Mouse (Mus musculus): ENCODE measurements around the gene Ttc29. TPM values are rescaled to one million over a fixed set of nuclear protein-coding genes. Genes with fewer than 3 reads are reported as not detected.

Ttc29 gene
- polyA plus RNA-seq, 1 experiment from 2014 or later, result 0.10 TPM

- no peak overlapping the region for H3K4me2 ChIP-seq
- no peak overlapping the region for H3K4me3 ChIP-seq
- no peaks in the 10 kb centered on the region for H3K9me3 ChIP-seq
- 58% methylated on average over 6 of the region's 6 CpGs for WGBS
- no peak overlapping the region for H3K27ac ChIP-seq
- 0 out of 2 replicates have a peak, but pooled peaks cover 3% of the 10 kb centered on the region for H3K27me3 ChIP-seq
- H3K36me3 ChIP-seq, result no peaks in the 10 kb centered on the region
- peaks cover 4% of the 10 kb centered on the region for H3K4me1 ChIP-seq
- no peak overlapping the region for H3K9ac ChIP-seq
- no peak for ATAC-seq (ENCODE audit: insufficient number of reproducible peaks, low FRiP score, low TSS enrichment, low read depth)
These were observed 25.0 kb downstream of the Ttc29 start for GRCm38 (mm10) chr8:78237972-78238675.

- Histone ChIP-seq H3K4me3 (no peak overlapping the region), H3K4me1 (no peaks in the 10 kb centered on the region), H3K9ac (no peak overlapping the region), H3K27me3 (no peaks in the 10 kb centered on the region), H3K4me2 (no peak overlapping the region), H3K27ac (no peak overlapping the region), H3K9me3 (no peaks in the 10 kb centered on the region), H3K36me3 (no peaks in the 10 kb centered on the region)
- ATAC-seq (ENCODE audit: insufficient number of reproducible peaks, low FRiP score, low TSS enrichment, low read depth), result no peak
- 41% methylated on average over 2 of the region's 3 CpGs for WGBS
These were observed 38.0 kb downstream of the Ttc29 start for GRCm38 (mm10) chr8:78251115-78251514.

GRCm38 (mm10) chr8:78254374-78254773, 41.3 kb downstream of the Ttc29 start:
- Histone ChIP-seq H3K9ac (no peak overlapping the region), H3K27me3 (no peaks in the 10 kb centered on the region), H3K4me3 (no peak overlapping the region), H3K27ac (no peak overlapping the region), H3K4me1 (no peaks in the 10 kb centered on the region), H3K36me3 (no peaks in the 10 kb centered on the region), H3K4me2 (no peak overlapping the region), H3K9me3 (no peaks in the 10 kb centered on the region)
- ATAC-seq (ENCODE audit: insufficient number of reproducible peaks, low FRiP score, low TSS enrichment, low read depth), result no peak
- WGBS, result 83% methylated on average over 4 of the region's 4 CpGs

GRCm38 (mm10) chr8:78255011-78255410, 41.9 kb downstream of the Ttc29 start:
- Histone ChIP-seq H3K36me3 (no peaks in the 10 kb centered on the region), H3K4me2 (no peak overlapping the region), H3K9me3 (no peaks in the 10 kb centered on the region), H3K27ac (no peak overlapping the region), H3K4me1 (no peaks in the 10 kb centered on the region), H3K9ac (no peak overlapping the region), H3K4me3 (no peak overlapping the region), H3K27me3 (no peaks in the 10 kb centered on the region)
- ATAC-seq (ENCODE audit: insufficient number of reproducible peaks, low FRiP score, low TSS enrichment, low read depth), result no peak
- 93% methylated on average over 3 of the region's 3 CpGs for WGBS

GRCm38 (mm10) chr8:78265506-78265905, 52.4 kb downstream of the Ttc29 start:
- H3K9ac ChIP-seq, result no peak overlapping the region
- 31% methylated on average over 5 of the region's 5 CpGs for WGBS

GRCm38 (mm10) chr8:78266231-78266630, 53.1 kb downstream of the Ttc29 start:
- no peak for ATAC-seq (ENCODE audit: insufficient number of reproducible peaks, low FRiP score, low TSS enrichment, low read depth)
- Histone ChIP-seq H3K9ac (no peak overlapping the region), H3K27ac (no peak overlapping the region), H3K27me3 (no peaks in the 10 kb centered on the region), H3K9me3 (no peaks in the 10 kb centered on the region), H3K36me3 (no peaks in the 10 kb centered on the region), H3K4me1 (0 out of 2 replicates have a peak, but pooled peaks cover 2% of the 10 kb centered on the region), H3K4me2 (no peak overlapping the region), H3K4me3 (no peak overlapping the region)
- WGBS, result 20% methylated on average over 3 of the region's 3 CpGs

More at GRCm38 (mm10) chr8:78265506-78265905, 52.4 kb downstream of the Ttc29 start:
- no peak for ATAC-seq (ENCODE audit: insufficient number of reproducible peaks, low FRiP score, low TSS enrichment, low read depth)
- Histone ChIP-seq H3K4me2 (no peak overlapping the region), H3K27ac (no peak overlapping the region), H3K4me3 (no peak overlapping the region), H3K9me3 (no peaks in the 10 kb centered on the region), H3K27me3 (no peaks in the 10 kb centered on the region), H3K4me1 (0 out of 2 replicates have a peak, but pooled peaks cover 2% of the 10 kb centered on the region), H3K36me3 (no peaks in the 10 kb centered on the region)

- Histone ChIP-seq H3K4me1 (0 out of 2 replicates have a peak, but pooled peaks cover 2% of the 10 kb centered on the region), H3K4me3 (no peak overlapping the region), H3K27me3 (no peaks in the 10 kb centered on the region), H3K27ac (no peak overlapping the region), H3K9ac (no peak overlapping the region), H3K4me2 (no peak overlapping the region), H3K9me3 (no peaks in the 10 kb centered on the region), H3K36me3 (no peaks in the 10 kb centered on the region)
- WGBS, result 13% methylated on average over 7 of the region's 7 CpGs
- ATAC-seq (ENCODE audit: insufficient number of reproducible peaks, low FRiP score, low TSS enrichment, low read depth), result no peak
These were observed 54.9 kb downstream of the Ttc29 start for GRCm38 (mm10) chr8:78267894-78268411.

DNA sequence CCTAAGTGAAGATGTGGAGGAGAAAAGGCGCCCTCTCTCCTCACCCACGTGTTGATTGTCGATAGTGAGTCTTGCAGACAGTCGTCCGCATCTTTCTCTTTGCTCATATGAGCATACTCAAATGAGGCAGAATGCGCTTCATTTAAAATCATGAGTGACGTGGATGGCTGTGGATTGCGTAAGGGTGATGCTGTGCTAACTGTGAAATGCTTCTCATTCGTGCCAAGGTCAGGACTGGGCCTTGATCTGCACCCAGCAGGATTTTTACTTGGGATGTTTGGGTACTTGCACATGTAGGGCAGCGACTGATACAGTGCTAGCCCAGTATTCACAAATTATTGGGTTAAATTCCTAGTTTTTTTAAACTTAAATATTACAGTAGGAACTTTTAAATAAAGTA, 56.2 kb downstream of the Ttc29 start:
- H3K27ac ChIP-seq, result no peak overlapping the region
- H3K4me2 ChIP-seq, result no peak overlapping the region
- WGBS, result 81% methylated on average over 10 of the region's 10 CpGs
- H3K9me3 ChIP-seq, result no peaks in the 10 kb centered on the region
- H3K9ac ChIP-seq, result no peak overlapping the region
- H3K36me3 ChIP-seq, result no peaks in the 10 kb centered on the region
- H3K4me3 ChIP-seq, result no peak overlapping the region
- no peaks in the 10 kb centered on the region for H3K27me3 ChIP-seq
- ATAC-seq (ENCODE audit: insufficient number of reproducible peaks, low FRiP score, low TSS enrichment, low read depth), result no peak
- 0 out of 2 replicates have a peak, but pooled peaks cover 2% of the 10 kb centered on the region for H3K4me1 ChIP-seq

DNA sequence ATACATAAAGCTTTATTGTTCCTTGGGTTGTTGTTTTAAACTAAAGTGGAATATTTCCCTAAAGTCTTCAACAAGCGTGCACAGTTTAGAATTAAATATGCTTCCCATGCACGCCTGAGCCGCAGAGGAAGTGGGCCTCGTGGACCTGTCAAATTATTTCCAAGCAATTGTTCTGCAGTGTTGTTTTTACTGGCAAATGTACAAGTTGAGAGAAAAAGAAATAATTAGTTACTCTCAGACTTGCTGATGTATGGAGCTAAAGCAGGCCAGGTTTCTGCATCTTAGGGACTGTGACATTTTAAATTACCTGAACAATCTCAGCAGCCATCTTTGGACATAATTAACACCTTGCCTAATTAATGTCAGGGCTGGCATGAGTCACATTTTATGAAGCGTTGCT, 58.3 kb downstream of the Ttc29 start:
- Histone ChIP-seq H3K27ac (no peak overlapping the region), H3K36me3 (no peaks in the 10 kb centered on the region), H3K4me2 (no peak overlapping the region), H3K4me1 (0 out of 2 replicates have a peak, but pooled peaks cover 2% of the 10 kb centered on the region), H3K27me3 (no peaks in the 10 kb centered on the region), H3K4me3 (no peak overlapping the region), H3K9ac (no peak overlapping the region), H3K9me3 (no peaks in the 10 kb centered on the region)
- no peak for ATAC-seq (ENCODE audit: insufficient number of reproducible peaks, low FRiP score, low TSS enrichment, low read depth)
- WGBS, result 30% methylated on average over 5 of the region's 5 CpGs

GRCm38 (mm10) chr8:78276120-78276519, 63.0 kb downstream of the Ttc29 start:
- H3K4me3 ChIP-seq, result no peak overlapping the region
- WGBS, result 88% methylated on average over 8 of the region's 8 CpGs

DNA sequence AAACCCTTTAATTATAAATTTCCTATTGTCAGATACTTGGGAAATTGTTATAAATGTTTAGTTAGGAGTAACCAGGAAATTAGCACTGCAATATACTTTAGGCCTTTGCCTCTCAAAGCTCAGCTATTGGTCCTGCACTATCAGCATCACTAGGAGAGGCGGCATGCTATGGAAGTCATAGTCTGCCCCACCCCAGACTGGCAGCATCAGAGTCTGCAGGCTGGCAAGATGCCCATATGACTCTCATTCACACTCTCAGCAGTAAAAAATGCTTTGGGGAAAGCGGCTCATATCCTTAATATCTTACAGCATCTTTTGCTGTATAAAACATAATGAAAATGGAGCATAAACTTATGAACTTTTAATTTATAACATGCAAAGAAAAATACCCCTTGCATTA, 64.3 kb downstream of the Ttc29 start:
- Histone ChIP-seq H3K4me2 (no peak overlapping the region), H3K4me3 (no peak overlapping the region), H3K9ac (no peak overlapping the region), H3K27me3 (no peaks in the 10 kb centered on the region), H3K27ac (no peak overlapping the region), H3K9me3 (no peaks in the 10 kb centered on the region), H3K36me3 (no peaks in the 10 kb centered on the region), H3K4me1 (no peaks in the 10 kb centered on the region)
- WGBS, result 46% methylated on average over 2 of the region's 2 CpGs
- ATAC-seq (ENCODE audit: insufficient number of reproducible peaks, low FRiP score, low TSS enrichment, low read depth), result no peak

More at GRCm38 (mm10) chr8:78276120-78276519, 63.0 kb downstream of the Ttc29 start:
- Histone ChIP-seq H3K4me2 (no peak overlapping the region), H3K9ac (no peak overlapping the region), H3K27ac (no peak overlapping the region), H3K9me3 (no peaks in the 10 kb centered on the region), H3K4me1 (no peaks in the 10 kb centered on the region), H3K36me3 (no peaks in the 10 kb centered on the region), H3K27me3 (no peaks in the 10 kb centered on the region)
- no peak for ATAC-seq (ENCODE audit: insufficient number of reproducible peaks, low FRiP score, low TSS enrichment, low read depth)

DNA sequence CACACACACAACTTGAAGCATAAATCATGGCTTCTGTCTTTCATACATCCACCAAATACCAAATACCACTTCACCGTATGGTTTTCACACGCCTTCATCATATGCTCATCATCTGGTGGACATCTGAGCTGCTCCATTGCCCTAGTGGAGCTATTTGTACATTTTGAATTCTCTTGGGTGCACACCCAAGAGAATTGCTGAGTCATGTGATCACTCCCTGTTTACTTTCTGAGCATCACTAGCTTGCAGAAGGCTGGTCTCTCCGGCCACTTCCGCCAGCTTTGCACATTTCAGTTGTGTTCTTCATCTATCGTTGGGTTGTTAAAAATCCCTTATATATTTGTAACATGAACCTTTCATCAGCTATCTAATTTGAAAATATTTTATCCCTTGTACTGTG, 65.5 kb downstream of the Ttc29 start:
- WGBS, result 90% methylated on average over 5 of the region's 5 CpGs
- no peak overlapping the region for H3K9ac ChIP-seq
- H3K4me3 ChIP-seq, result no peak overlapping the region
- H3K27ac ChIP-seq, result no peak overlapping the region
- no peak for ATAC-seq (ENCODE audit: insufficient number of reproducible peaks, low FRiP score, low TSS enrichment, low read depth)
- no peaks in the 10 kb centered on the region for H3K9me3 ChIP-seq
- no peaks in the 10 kb centered on the region for H3K4me1 ChIP-seq
- H3K4me2 ChIP-seq, result no peak overlapping the region
- no peaks in the 10 kb centered on the region for H3K36me3 ChIP-seq
- H3K27me3 ChIP-seq, result no peaks in the 10 kb centered on the region

Measured in limb, embryonic 15.5 days (tissue).